Mouse (Mus musculus): Measurements from ENCODE around the gene Ankrd24. TPM values are rescaled to one million over a fixed set of nuclear protein-coding genes. Genes with fewer than 3 reads are reported as not detected.
A peak's percentile ranks its signal among the peaks of the same experiment; 100 is the strongest.
"Not testable (repeated sequence)": the region's sequence is repeated elsewhere in the genome, so short reads cannot be mapped to it uniquely, and the experiment has no call there.

Ankrd24 gene
- total RNA-seq, 2 experiments from 2014 or later: 30.8 to 39.0 TPM

GRCm38 (mm10) chr10:81642648-81643448, 14.5 kb downstream of the Ankrd24 start:
- peak in 1 of 2 experiments; percentile 13 for DNase-seq (ENCODE audit: extremely low spot score in 1 of 2, low spot score in 1 of 2)

GRCm38 (mm10) chr10:81643449-81644055, 15.2 kb downstream of the Ankrd24 start:
- DNase-seq (ENCODE audit: extremely low spot score in 1 of 2, low spot score in 1 of 2): peak; percentile 86 to 95

- no peak for DNase-seq (ENCODE audit: extremely low spot score in 1 of 2, low spot score in 1 of 2)
Measured at GRCm38 (mm10) chr10:81644162-81644561, 15.8 kb downstream of the Ankrd24 start.

GRCm38 (mm10) chr10:81644716-81645115, 16.4 kb downstream of the Ankrd24 start:
- peak in 1 of 2 experiments; percentile 8 for DNase-seq (ENCODE audit: extremely low spot score in 1 of 2, low spot score in 1 of 2)

GRCm38 (mm10) chr10:81645391-81645790, 17.1 kb downstream of the Ankrd24 start:
- no peak for DNase-seq (ENCODE audit: extremely low spot score in 1 of 2, low spot score in 1 of 2)

GRCm38 (mm10) chr10:81646015-81646555, 17.7 kb downstream of the Ankrd24 start:
- DNase-seq (ENCODE audit: extremely low spot score in 1 of 2, low spot score in 1 of 2): no peak

GRCm38 (mm10) chr10:81648803-81649775, 20.7 kb downstream of the Ankrd24 start, which contains the start of gene Gm10778:
TSS of gene Gm10778 (plus strand) at chr10:81649059.
- peak; percentile 68 to 78 for DNase-seq (ENCODE audit: extremely low spot score in 1 of 2, low spot score in 1 of 2)

- DNase-seq (ENCODE audit: extremely low spot score in 1 of 2, low spot score in 1 of 2): no peak
Measured at GRCm38 (mm10) chr10:81655178-81655577, 26.8 kb downstream of the Ankrd24 start.

GRCm38 (mm10) chr10:81656174-81656573, 27.8 kb downstream of the Ankrd24 start:
- no peak for DNase-seq (ENCODE audit: extremely low spot score in 1 of 2, low spot score in 1 of 2)

- DNase-seq (ENCODE audit: extremely low spot score in 1 of 2, low spot score in 1 of 2): not testable (repeated sequence)
Measured at GRCm38 (mm10) chr10:81687114-81687513, 58.8 kb downstream of the Ankrd24 start.

Other genes starting within 250 kb of the Ankrd24 start
- 10 to 100 TPM; 79.1 to 87.1 TPM for gene Dohh, start 244.1 kb upstream of the Ankrd24 start, total RNA-seq (2021)
- gene Gm48551, start 244.1 kb upstream of the Ankrd24 start, total RNA-seq (2021): 1 to 10 TPM; 2.6 to 3.7 TPM
- 1 to 10 TPM; 3.2 to 4.7 TPM for gene Gm48552, start 239.5 kb upstream of the Ankrd24 start, total RNA-seq (2021)
- 1 to 10 TPM; 1.4 to 3.1 TPM for gene Smim24, start 235.5 kb upstream of the Ankrd24 start, total RNA-seq (2021)
- 10 to 100 TPM; 59.5 to 66.8 TPM for gene Nfic, start 172.9 kb upstream of the Ankrd24 start, total RNA-seq (2021)
- gene Celf5, start 145.8 kb upstream of the Ankrd24 start, total RNA-seq (2021): 100 to 1,000 TPM; 255 to 311 TPM
- gene Ncln, start 132.1 kb upstream of the Ankrd24 start, total RNA-seq (2021): 10 to 100 TPM; 83.0 to 94.6 TPM
- under 1 TPM; 0.35 to 0.54 TPM for gene S1pr4, start 128.4 kb upstream of the Ankrd24 start, total RNA-seq (2021)
- gene Gna15, start 104.3 kb upstream of the Ankrd24 start, total RNA-seq (2021): 1 to 10 TPM; 2.4 to 3.2 TPM
- 100 to 1,000 TPM; 110 to 121 TPM for gene Gna11, start 83.3 kb upstream of the Ankrd24 start, total RNA-seq (2021)
- gene Aes, start 69.1 kb upstream of the Ankrd24 start, total RNA-seq (2021): 100 to 1,000 TPM; 692 to 732 TPM
- gene Tle2, start 54.0 kb upstream of the Ankrd24 start, total RNA-seq (2021): 10 to 100 TPM; 22.5 to 32.3 TPM
- gene Tle6, start 27.5 kb upstream of the Ankrd24 start, total RNA-seq (2021): 1 to 10 TPM; 1.7 to 4.1 TPM
- gene BC025920, start 22.3 kb upstream of the Ankrd24 start, total RNA-seq (2021): 1 to 10 TPM; 4.2 to 4.4 TPM
- gene Sirt6, start 743 bp upstream of the Ankrd24 start, total RNA-seq (2021): 10 to 100 TPM; 23.5 to 30.9 TPM
- 1 to 10 TPM; 4.7 to 5.3 TPM for gene Gm10778, start 20.5 kb downstream of the Ankrd24 start, total RNA-seq (2021)
- gene Zfp433, start 76.3 kb downstream of the Ankrd24 start, total RNA-seq (2021): 10 to 100 TPM; 11.3 to 11.7 TPM
- gene Gm3055, start 142.6 kb downstream of the Ankrd24 start, total RNA-seq (2021): 1 to 10 TPM; 7.3 to 7.5 TPM
- gene Gm4767, start 183.6 kb downstream of the Ankrd24 start, total RNA-seq (2021): 1 to 10 TPM; 3.0 to 3.1 TPM
- 1 to 10 TPM; 2.7 to 2.9 TPM for gene Gm32687, start 235.4 kb downstream of the Ankrd24 start, total RNA-seq (2021)